Mouse (Mus musculus): ENCODE results near the gene L3mbtl4.
A peak's percentile ranks its signal among the peaks of the same experiment; 100 is the strongest.
"Not testable (repeated sequence)": the region's sequence is repeated elsewhere in the genome, so short reads cannot be mapped to it uniquely, and the experiment has no call there.

L3mbtl4 gene

DNA sequence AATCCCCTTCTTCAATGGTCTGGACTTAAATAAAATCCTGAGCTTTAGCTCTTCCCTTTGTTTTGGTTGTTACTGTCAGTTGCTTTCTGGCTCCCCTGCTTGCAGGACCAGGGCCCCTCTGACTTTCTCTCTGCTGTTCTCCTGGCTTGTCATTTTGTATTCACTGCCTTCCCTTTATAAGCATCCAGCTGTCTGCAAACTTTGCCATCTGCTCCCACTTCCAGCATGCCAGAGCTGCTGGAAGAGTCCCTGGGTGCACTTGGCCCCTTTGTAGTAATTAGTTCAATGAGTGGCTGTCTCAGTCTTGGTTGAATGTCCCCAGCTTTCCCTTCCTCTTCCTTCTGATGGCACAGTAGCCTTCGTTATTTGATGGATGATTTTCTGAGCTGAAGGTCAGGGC, 132.4 kb downstream of the L3mbtl4 start:
- DNase-seq: no peak

DNA sequence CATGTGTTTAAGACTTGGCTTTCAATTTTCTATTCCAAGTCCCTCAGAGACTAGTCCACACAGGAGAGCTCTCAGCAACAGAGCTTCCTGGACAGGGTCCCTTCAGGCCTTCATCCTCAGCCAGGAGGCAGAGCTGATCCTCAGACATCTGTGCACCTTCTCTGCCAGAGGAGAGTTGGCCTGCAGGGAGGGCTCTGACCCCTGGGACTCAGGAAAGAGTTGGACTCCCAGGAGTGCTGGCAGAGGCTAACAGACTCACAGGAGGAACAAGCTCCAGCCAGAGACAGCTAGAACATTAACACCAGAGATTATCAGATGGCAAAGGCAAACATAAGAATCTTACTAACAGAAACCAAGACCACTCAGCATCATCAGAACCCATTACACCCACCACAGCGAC, 133.5 kb downstream of the L3mbtl4 start:
- not testable (repeated sequence) for DNase-seq

- no peak for DNase-seq
Observed at GRCm38 (mm10) chr17:68422663-68423498, 149.3 kb downstream of the L3mbtl4 start.

DNA sequence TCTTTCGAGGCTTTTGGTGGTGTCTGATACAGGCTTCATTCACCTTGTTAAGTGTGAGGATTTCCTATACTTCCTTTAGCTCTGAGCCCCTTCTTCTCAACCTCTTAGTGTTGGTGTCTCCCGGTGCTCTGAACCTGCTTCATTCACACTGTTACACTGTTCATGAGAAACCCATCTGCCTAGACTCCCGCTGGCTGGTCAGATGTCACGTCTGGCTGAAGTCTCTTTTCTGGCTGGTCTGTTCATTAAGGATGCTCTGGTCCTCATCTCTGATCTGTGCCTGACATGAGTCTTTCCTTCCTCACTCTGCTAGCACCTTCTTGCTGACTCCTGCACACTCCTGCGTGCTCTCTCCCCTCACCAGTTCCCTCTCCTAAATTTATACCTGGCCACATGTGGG, 160.0 kb downstream of the L3mbtl4 start:
- DNase-seq: no peak

- no peak for DNase-seq
Observed at GRCm38 (mm10) chr17:68450921-68451320, 177.3 kb downstream of the L3mbtl4 start.

- DNase-seq: no peak
Observed at GRCm38 (mm10) chr17:68461471-68461870, 187.9 kb downstream of the L3mbtl4 start.

GRCm38 (mm10) chr17:68467311-68467710, 193.7 kb downstream of the L3mbtl4 start:
- no peak for DNase-seq

DNA sequence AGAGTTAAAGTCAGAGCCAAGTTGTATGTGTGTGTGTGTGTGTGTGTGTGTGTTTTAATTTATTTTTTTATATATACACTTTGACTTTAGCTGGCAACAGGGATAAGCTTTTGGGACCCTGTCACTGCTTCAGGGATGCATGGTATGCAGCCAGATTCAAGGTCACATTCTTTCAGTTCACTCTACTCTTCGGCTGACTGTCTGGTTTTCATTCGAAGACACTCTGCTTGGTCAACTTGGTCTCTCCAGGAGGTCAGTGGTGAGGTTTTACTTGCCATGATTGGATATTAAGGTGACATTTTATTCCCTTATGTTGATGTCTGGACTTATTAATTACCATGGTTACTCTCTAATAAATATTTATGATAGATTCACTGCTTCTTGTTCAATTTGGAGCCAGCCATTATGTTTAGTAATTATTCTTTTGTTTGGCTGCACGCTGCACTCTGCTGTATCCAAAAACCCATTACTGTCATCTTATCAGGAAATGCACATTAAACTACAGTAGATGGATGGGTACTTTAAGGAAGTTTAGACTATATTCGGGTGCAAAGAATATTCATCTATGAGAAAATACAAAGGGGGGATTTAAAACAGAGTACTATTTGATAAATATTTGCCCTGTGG, 216.6 kb downstream of the L3mbtl4 start:
- no peak for DNase-seq

DNA sequence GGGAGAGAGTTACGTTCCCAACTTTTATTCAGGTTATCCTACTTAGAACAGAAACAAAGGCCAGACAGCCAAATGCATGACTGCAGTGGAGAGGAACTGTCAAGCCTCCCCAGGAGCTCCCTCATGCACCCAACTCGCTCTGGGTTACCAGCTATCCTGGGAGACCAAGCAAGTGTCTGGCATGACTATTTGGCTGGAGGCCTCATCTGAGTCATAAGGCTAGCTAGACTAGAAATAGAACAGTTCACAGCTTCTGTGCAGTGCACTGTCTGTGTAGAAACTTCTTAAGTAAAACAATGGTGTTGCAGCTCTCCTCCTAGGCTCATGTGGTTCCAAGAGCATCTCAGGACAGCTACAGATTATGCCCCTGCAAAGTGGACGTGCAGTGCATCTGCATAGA, 218.6 kb downstream of the L3mbtl4 start:
- DNase-seq: peak; percentile 5

GRCm38 (mm10) chr17:68502998-68503397, 229.4 kb downstream of the L3mbtl4 start:
- DNase-seq: not testable (repeated sequence)

- no peak for DNase-seq
Observed at GRCm38 (mm10) chr17:68559698-68560097, 286.1 kb downstream of the L3mbtl4 start.

DNA sequence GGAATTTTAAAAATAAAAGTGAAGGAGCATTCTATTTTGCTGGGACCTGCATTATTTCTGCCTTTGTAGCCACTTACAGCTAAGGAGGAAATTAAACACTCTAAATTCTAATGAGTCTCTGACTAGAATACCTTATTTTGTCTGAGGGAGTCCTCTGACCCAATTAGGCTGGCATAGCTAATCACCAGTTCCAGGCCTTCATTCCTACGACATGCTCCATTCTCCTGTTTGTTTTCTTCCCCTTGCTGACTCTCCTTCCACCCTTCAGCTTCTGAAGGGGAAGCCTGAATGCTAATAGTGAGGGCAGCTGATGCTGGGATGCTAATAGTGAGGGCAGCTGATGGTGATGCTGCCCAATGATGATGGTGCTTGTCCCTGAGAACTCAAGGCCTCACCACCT, 286.7 kb downstream of the L3mbtl4 start:
- DNase-seq: no peak

- DNase-seq: no peak
Observed at GRCm38 (mm10) chr17:68571806-68572205, 298.2 kb downstream of the L3mbtl4 start.

DNA sequence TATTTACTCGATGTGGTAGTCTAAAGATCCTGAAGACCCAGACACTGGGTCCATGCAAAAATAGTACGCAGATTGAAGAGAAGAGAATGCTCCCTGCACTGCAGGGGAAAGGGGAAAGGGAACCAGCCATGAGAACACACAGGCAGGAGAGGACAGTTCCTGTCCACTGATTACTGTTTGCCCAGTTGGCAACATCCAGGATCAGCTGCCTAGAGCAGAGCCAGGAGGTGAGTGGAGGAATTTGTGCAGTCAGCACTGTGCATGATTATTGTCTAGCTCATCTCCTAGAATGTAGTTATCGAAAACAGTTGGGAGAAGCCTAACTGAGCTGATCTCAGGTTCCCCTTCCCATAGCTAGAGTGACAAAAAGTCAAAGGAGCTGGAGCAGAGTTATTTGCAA, 311.6 kb downstream of the L3mbtl4 start:
- no peak for DNase-seq

DNA sequence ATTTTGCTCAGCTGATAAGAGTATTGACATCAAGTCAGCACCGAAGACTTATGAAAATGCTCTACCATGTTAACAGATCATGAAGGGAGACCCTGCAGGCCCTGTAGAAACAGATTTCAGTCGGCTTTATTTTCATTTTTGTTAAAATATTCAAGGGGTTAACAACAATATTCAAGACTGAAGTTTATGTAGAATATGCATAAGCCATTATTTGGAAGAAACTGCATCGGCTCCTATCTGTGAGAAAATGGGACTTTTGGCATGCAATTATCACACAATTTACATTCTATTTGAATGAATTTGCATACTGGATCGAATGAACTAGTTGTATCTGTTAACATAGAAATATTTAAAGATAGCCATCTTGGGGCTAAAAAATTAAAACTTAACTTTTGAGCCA, 318.0 kb downstream of the L3mbtl4 start:
- DNase-seq: no peak

DNA sequence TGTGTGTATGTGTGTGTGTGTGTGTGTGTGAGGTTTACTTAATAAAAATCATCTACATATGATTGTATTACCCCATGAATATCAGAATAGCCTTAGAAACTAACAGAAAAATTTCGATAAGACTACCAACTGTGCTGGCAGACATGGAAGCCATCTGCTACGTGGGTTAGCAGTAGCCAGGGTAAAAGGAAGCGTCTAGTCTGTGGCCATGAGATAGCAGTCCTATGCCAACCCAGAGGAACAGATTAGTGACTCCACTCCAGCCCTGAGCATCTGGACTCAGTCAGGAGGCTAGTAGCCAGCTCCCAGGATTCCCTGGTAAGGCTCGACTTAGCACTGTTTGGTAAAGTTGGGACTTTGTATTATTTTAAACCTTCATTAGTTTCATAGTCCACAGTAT, 329.1 kb downstream of the L3mbtl4 start:
- no peak for DNase-seq

GRCm38 (mm10) chr17:68607691-68608090, 334.1 kb downstream of the L3mbtl4 start:
- DNase-seq: no peak

- no peak for DNase-seq
Observed at GRCm38 (mm10) chr17:68611247-68611646, 337.6 kb downstream of the L3mbtl4 start.

- no peak for DNase-seq
Observed at GRCm38 (mm10) chr17:68625281-68625680, 351.7 kb downstream of the L3mbtl4 start.

DNA sequence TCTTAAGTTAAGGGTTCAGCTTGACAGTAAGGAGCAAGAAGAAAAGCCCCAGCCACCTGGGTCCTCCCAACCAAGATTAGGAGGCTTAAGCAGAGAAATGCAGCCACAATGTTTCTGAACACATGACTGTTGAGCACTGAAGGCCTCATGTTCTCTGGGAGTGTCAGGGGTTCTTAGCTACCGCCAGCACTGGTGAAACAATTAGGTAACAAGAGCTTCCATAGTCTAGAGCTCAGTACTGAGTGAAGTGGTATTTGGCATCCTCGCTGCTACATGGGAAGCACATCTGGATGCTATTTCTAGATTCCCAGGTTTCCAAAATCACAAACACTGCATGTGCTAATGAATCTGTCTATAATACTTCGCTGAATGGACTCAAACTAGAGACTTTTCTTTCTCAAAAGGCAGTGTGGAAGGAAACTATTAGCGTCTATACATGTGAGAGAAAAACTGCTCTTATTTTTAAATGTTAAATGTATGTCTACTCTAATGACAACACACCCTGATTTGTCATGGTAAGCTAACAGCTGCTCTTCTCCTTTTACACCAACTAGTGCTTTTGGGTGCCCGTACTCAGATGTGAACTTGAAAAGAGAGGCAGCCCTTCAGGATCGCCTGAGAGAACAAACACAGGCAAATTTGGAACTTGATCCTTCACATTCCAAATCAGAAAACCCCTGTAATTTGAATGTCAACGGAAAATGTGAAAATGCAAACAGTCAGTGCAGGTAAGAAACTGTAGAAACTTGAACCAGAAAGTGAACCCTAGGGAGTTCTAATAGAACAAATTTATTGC, 356.2 kb downstream of the L3mbtl4 start:
- no peak for DNase-seq

DNA sequence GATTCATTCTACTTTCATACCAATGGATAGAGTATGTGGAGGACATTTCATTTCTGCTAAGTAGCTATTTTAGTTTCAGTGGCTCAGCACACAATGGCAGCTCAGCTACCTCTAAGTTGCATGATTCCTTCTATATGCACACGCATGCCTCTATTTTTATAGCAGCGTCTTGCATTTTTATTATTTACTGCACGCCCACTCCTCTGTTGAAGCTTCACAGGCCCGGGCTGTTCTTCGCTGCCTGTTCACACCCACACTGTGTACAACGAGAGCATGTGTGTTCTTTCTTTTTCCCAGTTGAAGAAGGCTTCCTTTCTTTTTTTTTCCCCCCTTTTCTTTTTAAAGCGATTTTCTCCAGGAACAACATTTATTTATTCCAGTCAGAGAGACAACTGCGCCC, 357.8 kb downstream of the L3mbtl4 start:
- peak; percentile 23 for DNase-seq

DNA sequence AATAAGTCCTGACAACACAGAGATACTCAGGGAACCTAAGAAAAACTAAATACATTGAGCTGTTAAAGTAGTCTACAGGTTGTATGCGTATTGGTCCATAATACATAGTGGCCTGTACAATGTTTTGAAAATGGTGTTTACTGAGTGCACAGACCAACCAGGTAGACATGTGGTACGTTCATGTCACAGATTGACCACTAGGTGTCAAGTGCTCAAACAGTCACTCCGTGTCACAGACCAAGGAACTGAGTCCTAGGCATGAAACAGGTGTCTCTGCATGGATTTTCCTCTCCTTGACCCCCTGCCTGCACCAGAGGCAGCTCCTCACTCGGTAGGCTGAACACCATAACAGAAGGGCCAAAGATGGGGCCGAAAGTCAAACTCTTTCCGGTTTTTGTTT, 366.6 kb downstream of the L3mbtl4 start:
- DNase-seq: no peak

DNA sequence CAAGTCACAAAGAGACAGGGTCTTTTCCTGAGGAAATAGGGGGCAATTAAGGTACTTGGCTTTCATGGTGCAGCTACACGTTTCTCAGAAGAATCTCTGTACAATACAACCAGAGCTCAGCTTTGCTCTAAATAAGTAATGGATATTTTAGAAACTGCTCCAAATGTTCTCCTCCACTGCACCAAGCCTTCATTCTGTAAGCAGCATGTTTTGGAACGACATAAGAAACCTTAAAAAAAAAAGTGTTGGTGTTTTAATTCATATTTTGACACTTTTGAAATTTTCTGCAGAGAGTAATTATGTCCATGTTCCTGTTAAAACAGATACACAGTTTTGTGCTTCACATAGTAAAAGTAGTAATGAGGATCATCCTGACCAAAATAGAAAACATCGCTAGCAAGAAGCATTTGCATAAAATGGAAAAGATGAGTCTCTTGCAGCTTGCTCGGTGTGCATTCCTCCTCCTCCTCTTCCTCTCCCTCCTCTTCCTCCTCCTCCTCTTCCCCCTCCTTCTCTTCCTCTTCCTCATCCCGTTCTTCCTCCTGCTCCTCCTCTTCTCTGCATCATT, 369.0 kb downstream of the L3mbtl4 start:
- DNase-seq: no peak

Measured in right cerebral cortex, postnatal 25 days (tissue).